Mouse (Mus musculus) Patski (cell line): Measurements from ENCODE around the gene Focad. TPM values are rescaled to one million over a fixed set of nuclear protein-coding genes. Genes with fewer than 3 reads are reported as not detected.

Source experiments
- ATAC-seq: fragments of 100-300 bp; one replicate; pipeline ENCODE4 v1.8.0; 2021
- CTCF ChIA-PET: fragments of 350-600 bp; sonication (Branson Sonifier 250); formaldehyde crosslinking; loops from one replicate; lab custom pipeline; 2022; ENCODE audit warnings: inconsistent platforms; lab: Charles Lee
- POLR2A ChIA-PET: fragments of 350-600 bp; sonication (Branson Sonifier 250); formaldehyde crosslinking; loops from one replicate; lab custom pipeline; 2022; ENCODE audit warnings: antibody characterized with exemption, inconsistent platforms; lab: Charles Lee
- DNase-seq: peaks from one replicate; pipeline ENCODE4 v3.0.0-alpha.2; 2011; ENCODE audit warnings: low read depth, low spot score
- H3K27me3 ChIP-seq: fragments of 371-371 bp; one replicate; pipeline ENCODE4 v1.5.1; 2021
- CTCF ChIP-seq: fragments of 100-300 bp; IDR thresholded peaks from one replicate; pipeline ENCODE4 v1.5.1; 2021
- in situ Hi-C: fragments of 300-500 bp; cut with MboI; formaldehyde crosslinking; loops from 3 replicates; pipeline ENCODE4 v1.11.1; 2018; ENCODE audit warnings: low pct_unique_long_range_greater_than_20kb, mixed read lengths
- polyA plus RNA-seq: library from polyadenylated mRNA; unstranded; gene quantifications from one replicate; pipeline ENCODE4 v1.2.3, GENCODE M21; 2021

Gene Focad
- polyA plus RNA-seq, 1 experiment from 2014 or later, result 14.4 TPM

DNA sequence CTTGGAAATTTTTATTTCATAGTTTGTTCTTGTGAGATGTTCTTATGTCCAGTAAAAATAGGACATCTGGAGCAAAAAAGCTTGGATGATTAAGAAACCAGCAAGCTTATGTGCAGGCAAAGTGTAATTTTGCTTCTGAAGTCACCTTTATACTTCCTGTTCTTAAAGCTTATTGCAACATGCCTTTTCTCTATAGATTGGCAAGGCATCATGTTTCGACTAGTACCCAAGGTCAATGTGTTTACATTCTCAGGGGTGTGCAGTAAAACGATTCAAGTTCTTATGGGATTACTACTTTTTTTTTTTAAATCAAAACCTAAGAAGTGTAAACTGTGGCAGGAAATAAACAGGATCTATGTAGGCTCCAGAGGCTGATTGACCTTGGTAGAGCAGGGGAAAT is 242.9 kb downstream of the Focad start:
- H3K27me3 ChIP-seq, result no peaks in the 10 kb centered on the region
- TF ChIP-seq CTCF, result no peak
- ATAC-seq (no peak), DNase-seq (no peak)
- CTCF ChIA-PET, result interaction anchor here (1.3 to 1.7 kb wide), 4 partner anchors 8 to 27 kb away, joined by 3 to 8 read pairs (median 4); no protein-coding TSS in a partner anchor
- in situ Hi-C loops, result loop anchor here (25.0 kb wide), 1 partner anchor 700 kb away; no protein-coding TSS in a partner anchor
- POLR2A ChIA-PET, result no interaction called here

DNA sequence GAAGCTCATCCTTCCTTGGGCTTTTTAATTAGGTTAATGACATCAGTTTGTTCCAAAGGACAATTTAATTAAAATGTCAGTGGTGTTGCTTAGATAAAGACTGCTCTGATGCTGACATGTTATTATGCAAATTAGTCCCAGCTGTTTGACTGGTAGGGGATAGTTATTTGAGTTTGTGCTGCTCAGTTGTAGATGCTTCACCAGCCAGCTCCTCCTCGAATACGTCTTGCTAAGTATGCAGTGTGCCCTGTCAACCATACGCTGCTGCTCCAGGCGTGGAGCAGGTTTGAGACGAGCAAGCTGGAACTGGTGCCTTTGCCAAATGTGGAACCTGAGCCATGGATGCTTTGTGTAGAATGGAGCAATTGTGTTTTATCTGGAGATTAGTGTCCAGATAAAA is 243.7 kb downstream of the Focad start:
- DNase-seq, result no peak
- no peak for TF ChIP-seq CTCF
- in situ Hi-C loops, result loop anchor here (25.0 kb wide), 1 partner anchor 701 kb away; no protein-coding TSS in a partner anchor
- ChIA-PET CTCF (no interaction called here), POLR2A (no interaction called here)
- ATAC-seq, result no peak
- H3K27me3 ChIP-seq, result no peaks in the 10 kb centered on the region

DNA sequence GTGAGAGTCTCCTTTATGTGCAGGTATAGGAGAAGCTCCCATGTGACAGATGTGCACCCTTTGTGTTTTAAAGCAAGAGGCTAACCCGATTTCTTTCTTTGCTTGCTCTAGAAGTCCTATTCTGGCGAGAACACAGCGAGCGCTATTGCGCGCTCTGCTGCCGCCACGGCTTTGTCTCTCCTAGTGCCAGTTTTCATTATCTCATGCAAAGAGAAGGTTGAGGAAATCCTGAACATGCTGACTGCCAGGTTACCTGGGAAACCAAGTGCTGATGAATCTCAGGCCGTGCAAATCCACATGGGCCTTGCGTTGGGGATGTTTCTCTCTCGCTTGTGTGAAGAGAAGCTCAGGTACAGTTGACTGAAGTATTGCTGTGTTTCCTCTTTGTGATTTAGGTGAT is 250.0 kb downstream of the Focad start:
- TF ChIP-seq CTCF, result no peak
- in situ Hi-C loops, result loop anchor here (10.0 to 25.0 kb wide), 2 partner anchors 707 to 980 kb away; no protein-coding TSS in a partner anchor
- POLR2A ChIA-PET, result interaction anchor here (0.6 kb wide), 1 partner anchor 221 kb away, joined by 3 read pairs; no protein-coding TSS in a partner anchor
- CTCF ChIA-PET, result no interaction called here
- H3K27me3 ChIP-seq, result no peaks in the 10 kb centered on the region
- ATAC-seq (no peak), DNase-seq (no peak)

DNA sequence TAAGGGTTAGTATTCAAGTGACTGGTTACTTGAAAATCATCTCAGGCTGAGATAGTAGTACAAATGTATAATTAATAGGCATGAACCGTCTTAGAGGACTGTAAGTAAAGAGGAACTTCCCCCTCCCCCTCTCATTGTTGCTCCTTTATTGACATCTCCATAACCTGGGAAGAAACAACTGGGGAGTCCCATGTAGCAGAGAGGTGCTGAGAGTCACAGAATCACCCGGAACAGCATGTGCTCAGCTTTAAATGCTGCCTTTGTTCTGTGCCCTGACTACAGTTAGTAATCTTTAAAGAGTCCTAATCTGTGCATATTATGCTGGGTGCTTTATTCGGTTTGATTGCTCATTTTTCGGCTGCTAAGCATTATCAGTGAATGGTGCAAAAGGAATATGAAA is 250.6 kb downstream of the Focad start:
- in situ Hi-C loops, result loop anchor here (5.0 to 25.0 kb wide), 3 partner anchors 558 to 980 kb away; no protein-coding TSS in a partner anchor
- TF ChIP-seq CTCF, result no peak
- POLR2A ChIA-PET, result no interaction called here
- DNase-seq (no peak), ATAC-seq (no peak)
- CTCF ChIA-PET, result interaction anchor here (1.4 kb wide), 1 partner anchor 9 kb away, joined by 4 read pairs; no protein-coding TSS in a partner anchor
- H3K27me3 ChIP-seq, result no peaks in the 10 kb centered on the region

DNA sequence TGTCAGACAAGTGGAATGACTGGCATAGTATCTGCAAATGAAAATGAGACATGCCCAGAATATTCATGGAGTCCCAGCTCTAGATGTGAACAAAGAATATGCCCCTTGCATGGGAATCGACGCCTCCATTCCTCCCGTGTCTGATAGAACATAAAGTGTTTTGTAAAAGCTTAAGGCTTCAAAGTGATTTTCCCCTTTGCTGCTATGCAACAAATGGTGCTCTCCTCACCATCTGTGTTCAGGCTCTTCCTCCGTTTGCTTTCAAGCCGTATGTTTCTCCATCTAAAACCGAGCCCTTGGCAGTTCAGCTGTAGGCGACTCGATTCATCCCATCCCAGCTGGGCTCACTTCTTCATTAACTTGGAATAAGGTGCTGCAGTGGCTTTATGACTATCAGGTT is 251.5 kb downstream of the Focad start:
- ATAC-seq (no peak), DNase-seq (no peak)
- no peak for TF ChIP-seq CTCF
- no peaks in the 10 kb centered on the region for H3K27me3 ChIP-seq
- ChIA-PET CTCF (interaction anchor here (1.4 kb wide), 1 partner anchor 9 kb away, joined by 4 read pairs; no protein-coding TSS in a partner anchor), POLR2A (no interaction called here)
- in situ Hi-C loops, result loop anchor here (5.0 to 25.0 kb wide), 3 partner anchors 559 to 981 kb away; no protein-coding TSS in a partner anchor

DNA sequence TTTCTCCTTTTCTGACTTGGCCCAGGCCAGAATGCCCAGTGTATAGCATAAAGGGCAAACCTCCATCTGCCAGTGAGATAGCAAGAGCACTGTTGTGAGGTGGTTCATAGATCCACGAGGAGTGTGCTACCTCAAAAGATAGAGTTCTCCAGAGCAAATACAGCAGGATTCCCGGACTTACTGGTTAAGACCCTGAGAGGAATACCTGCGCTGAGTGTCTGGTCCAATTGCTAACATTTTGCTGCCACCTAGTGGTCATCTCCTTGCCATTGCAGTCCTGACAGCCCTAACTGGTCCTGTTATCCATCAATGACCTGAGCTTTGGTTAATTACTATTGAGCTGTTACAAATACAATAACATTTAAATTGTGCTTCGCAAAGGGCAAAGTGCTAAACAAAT is 256.5 kb downstream of the Focad start:
- ChIA-PET CTCF (interaction anchor here (0.8 to 3.0 kb wide), 5 partner anchors 9 to 983 kb away, joined by 4 to 18 read pairs (median 8); no protein-coding TSS in a partner anchor), POLR2A (no interaction called here)
- DNase-seq (peak; percentile 28), ATAC-seq (no peak)
- peak; percentile 90 for TF ChIP-seq CTCF
- in situ Hi-C loops, result loop anchor here (5.0 kb wide), 1 partner anchor 314 kb away; no protein-coding TSS in a partner anchor
- H3K27me3 ChIP-seq, result no peaks in the 10 kb centered on the region

DNA sequence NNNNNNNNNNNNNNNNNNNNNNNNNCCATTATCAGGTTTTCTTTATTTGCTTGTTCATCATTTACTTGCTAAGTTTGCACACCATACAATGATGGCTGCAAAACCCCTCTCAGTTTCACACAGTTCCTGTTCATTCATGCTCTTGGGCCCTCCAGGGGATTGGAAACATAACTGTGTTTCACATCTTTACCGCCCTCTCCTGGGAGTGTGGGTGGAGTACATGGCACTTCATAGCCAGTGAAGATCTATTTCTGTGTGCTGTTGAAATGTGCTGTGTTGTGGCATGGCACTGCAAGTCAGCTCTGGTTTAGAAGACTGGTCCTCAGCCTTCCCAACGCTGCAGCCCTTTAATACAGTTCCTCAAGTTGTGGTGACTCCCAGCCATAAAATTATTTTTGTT is 262.2 kb downstream of the Focad start:
- POLR2A ChIA-PET, result interaction anchor here (0.5 kb wide), 1 partner anchor 564 kb away, joined by 4 read pairs; no protein-coding TSS in a partner anchor
- DNase-seq, result no peak
- H3K27me3 ChIP-seq, result no peaks in the 10 kb centered on the region
- in situ Hi-C loops, result no loop called here
- CTCF ChIA-PET, result interaction anchor here (0.7 to 2.2 kb wide), 7 partner anchors 8 to 157 kb away, joined by 3 to 6 read pairs (median 3); no protein-coding TSS in a partner anchor
- no peak for ATAC-seq
- TF ChIP-seq CTCF, result peak; percentile 51

DNA sequence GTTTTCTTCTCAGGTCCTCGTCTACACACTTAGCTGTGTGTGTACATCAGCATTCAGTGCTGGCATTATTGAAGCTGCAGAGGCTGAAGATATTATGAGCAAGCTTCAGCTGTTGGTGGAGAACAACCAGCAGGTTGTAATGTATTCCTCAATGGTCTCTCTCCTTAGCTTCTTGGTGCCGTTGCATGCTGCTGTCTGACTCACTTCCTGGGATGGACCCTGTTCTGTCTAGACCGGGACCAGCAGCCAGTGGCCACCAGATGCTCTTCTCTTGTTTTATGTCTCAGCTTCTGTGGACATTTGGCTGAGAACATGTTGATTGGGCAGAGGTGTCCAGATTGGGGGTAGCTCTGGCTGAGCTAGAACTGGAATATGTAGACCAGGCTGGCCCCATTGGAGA is 263.0 kb downstream of the Focad start:
- CTCF ChIA-PET, result interaction anchor here (0.7 to 2.2 kb wide), 7 partner anchors 9 to 156 kb away, joined by 3 to 6 read pairs (median 3); no protein-coding TSS in a partner anchor
- no peaks in the 10 kb centered on the region for H3K27me3 ChIP-seq
- ATAC-seq (no peak), DNase-seq (no peak)
- POLR2A ChIA-PET, result no interaction called here
- in situ Hi-C loops, result no loop called here
- TF ChIP-seq CTCF, result no peak

DNA sequence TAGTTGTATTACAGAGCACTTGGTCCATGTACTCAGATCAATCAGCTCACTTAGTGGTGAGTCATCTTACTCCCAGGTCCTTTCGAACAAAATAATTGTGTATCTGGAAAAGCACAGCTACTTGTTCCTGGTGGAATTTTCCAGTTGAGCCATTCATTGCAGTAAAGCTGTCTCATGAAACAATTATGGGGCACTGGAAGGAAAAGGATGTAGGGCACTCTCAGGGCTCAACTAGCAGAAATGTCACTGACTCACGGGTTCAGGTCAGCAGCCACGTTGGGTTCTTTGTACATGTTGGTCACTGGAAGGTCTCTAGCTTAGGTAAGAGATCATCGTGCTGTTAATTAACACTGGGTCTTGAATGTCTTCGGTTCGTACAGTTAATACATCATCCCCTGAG is 275.5 kb downstream of the Focad start:
- in situ Hi-C loops, result no loop called here
- ChIA-PET CTCF (interaction anchor here (0.9 to 3.2 kb wide), 6 partner anchors 13 to 173 kb away, joined by 3 to 13 read pairs (median 3); no protein-coding TSS in a partner anchor), POLR2A (no interaction called here)
- no peak for ATAC-seq
- no peaks in the 10 kb centered on the region for H3K27me3 ChIP-seq
- no peak for TF ChIP-seq CTCF
- DNase-seq, result no peak

DNA sequence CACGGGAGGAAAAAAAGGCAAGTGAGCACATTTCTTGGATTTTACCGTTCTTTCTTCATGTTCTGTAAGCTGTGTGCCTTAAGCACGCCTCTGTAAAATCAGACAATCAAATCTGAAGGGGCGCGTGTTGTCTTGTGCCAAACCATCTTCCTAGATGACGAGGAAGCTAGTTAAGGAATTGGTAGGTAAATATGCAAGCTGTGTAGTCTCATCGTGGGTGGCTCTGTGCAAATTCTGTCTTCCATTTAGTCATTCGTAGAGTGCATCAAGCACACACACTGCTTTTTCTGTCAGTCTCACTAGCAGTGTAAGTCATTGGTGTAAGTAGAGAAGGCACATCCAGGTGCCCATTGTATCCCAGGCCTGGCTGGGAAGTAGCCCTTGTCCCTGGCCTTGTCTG is 276.4 kb downstream of the Focad start:
- ChIA-PET CTCF (interaction anchor here (0.9 to 3.2 kb wide), 3 partner anchors 16 to 106 kb away, joined by 3 to 13 read pairs (median 5); no protein-coding TSS in a partner anchor), POLR2A (no interaction called here)
- ATAC-seq (no peak), DNase-seq (no peak)
- H3K27me3 ChIP-seq, result no peaks in the 10 kb centered on the region
- no peak for TF ChIP-seq CTCF
- in situ Hi-C loops, result no loop called here
